ENCODE assay signal across 11 mouse cellular contexts in genomic region chr15:79439386-79439785, GRCm38 (mm10). TPM values are rescaled to one million over a fixed set of nuclear protein-coding genes. Genes with fewer than 3 reads are reported as not detected.
DNase-seq lines count a peak whose midpoint lies in the region; ATAC-seq and TF ChIP-seq lines count a peak whose summit lies in the region.
"Had no signal": no experiment of that assay in that cellular context is flagged by ENCODE, and none has a peak within 500 bp of the region (broad histone marks: within the 10 kb centered on the region; RNA-seq: fewer than 3 reads in every experiment).

No protein-coding gene starts in this region.

- H3K79me2 ChIP-seq in myocyte (ENCODE audit: control insufficient read depth, insufficient read depth), result peaks cover 69% of the 10 kb centered on the region

- no peaks in the 10 kb centered on the region for H3K9me3 ChIP-seq in heart, embryonic 15.5 days (replicated peaks)
- H3K9me3 ChIP-seq in embryonic facial prominence, embryonic 14.5 days (ENCODE audit: control insufficient read depth, low read length), result no peaks in the 10 kb centered on the region
- no peaks in the 10 kb centered on the region for H3K9me3 ChIP-seq in hindbrain, postnatal 0 days (ENCODE audit: low read length)

- H3K27me3 ChIP-seq in heart, embryonic 15.5 days, result no peaks in the 10 kb centered on the region
- H3K27me3 ChIP-seq in embryonic facial prominence, embryonic 14.5 days (replicated peaks; ENCODE audit: control insufficient read depth, insufficient read depth, low read length), result no peaks in the 10 kb centered on the region
- no peaks in the 10 kb centered on the region for H3K27me3 ChIP-seq in hindbrain, postnatal 0 days (ENCODE audit: insufficient read depth, low read length)
- H3K27me3 ChIP-seq in myocyte (ENCODE audit: control insufficient read depth, insufficient read depth, insufficient read length), result no peaks in the 10 kb centered on the region

- peaks cover 18% of the 10 kb centered on the region; the same call in 1 of the 2 replicates for H3K36me3 ChIP-seq in heart, embryonic 15.5 days
- peaks cover 43% of the 10 kb centered on the region for H3K36me3 ChIP-seq in embryonic facial prominence, embryonic 14.5 days (ENCODE audit: control insufficient read depth, insufficient read depth, low read length)
- peaks cover 9% of the 10 kb centered on the region; the same call in 1 of the 2 replicates for H3K36me3 ChIP-seq in hindbrain, postnatal 0 days (ENCODE audit: insufficient read depth, low read length)
- H3K36me3 ChIP-seq in myocyte (ENCODE audit: control insufficient read depth, insufficient read depth), result peaks cover 13% of the 10 kb centered on the region

- peak overlapping the region; percentile 70 for H3K4me2 ChIP-seq in heart, embryonic 15.5 days
- peak overlapping the region; percentile 68 for H3K4me2 ChIP-seq in embryonic facial prominence, embryonic 14.5 days (ENCODE audit: low read depth, low read length)
- peak overlapping the region; percentile 98 for H3K4me2 ChIP-seq in hindbrain, postnatal 0 days (ENCODE audit: low read depth, low read length)
- peak overlapping the region; percentile 76 for H3K4me2 ChIP-seq in myocyte (ENCODE audit: low read depth)

- 60% methylated on average over 4 of the region's 4 CpGs for WGBS in heart, embryonic 15.5 days
- 66% methylated on average over 4 of the region's 4 CpGs for WGBS in embryonic facial prominence, embryonic 14.5 days
- WGBS in hindbrain, postnatal 0 days, result 81% methylated on average over 4 of the region's 4 CpGs

- 0 out of 2 replicates have a peak overlapping the region, but pooled peaks have one; percentile 32 for H3K9ac ChIP-seq in heart, embryonic 15.5 days
- peak overlapping the region; percentile 46 for H3K9ac ChIP-seq in embryonic facial prominence, embryonic 14.5 days (ENCODE audit: low read depth, low read length)
- no peak overlapping the region; the same call in 1 of the 2 replicates for H3K9ac ChIP-seq in hindbrain, postnatal 0 days (replicated peaks; ENCODE audit: low read length)
- H3K9ac ChIP-seq: liver, embryonic 14.5 days had no signal

- H3K4me1 ChIP-seq in heart, embryonic 15.5 days (replicated peaks), result peaks cover 84% of the 10 kb centered on the region
- peaks cover 36% of the 10 kb centered on the region for H3K4me1 ChIP-seq in embryonic facial prominence, embryonic 14.5 days (ENCODE audit: control insufficient read depth, insufficient read depth, low read length)
- peaks cover 54% of the 10 kb centered on the region for H3K4me1 ChIP-seq in hindbrain, postnatal 0 days (ENCODE audit: insufficient read depth, low read length)

- DNase-seq in heart, postnatal 4 days, result no peak
- DNase-seq in embryonic facial prominence, embryonic 14.5 days (ENCODE audit: low spot score), result no peak
- DNase-seq in hindbrain, postnatal 0 days (ENCODE audit: low spot score), result no peak
- DNase-seq in natural killer cell, adult 2 months (ENCODE audit: low spot score in 2 of 2), result no peak
- no peak for DNase-seq in cerebellum, postnatal 36 days
- DNase-seq in gastrocnemius, postnatal 14 days, result no peak
- DNase-seq: adrenal gland, adult 8-10 months; kidney, adult 8-10 months had no signal

- TF ChIP-seq CTCF in hindbrain, postnatal 0 days (IDR thresholded peaks at IDR 0.05; ENCODE audit: low read depth), result no peak

- TF ChIP-seq POLR2A in myocyte (IDR thresholded peaks at IDR 0.05; ENCODE audit: insufficient read length, low read depth), result no peak

- H3K4me3 ChIP-seq in heart, embryonic 15.5 days, result no peak overlapping the region
- H3K4me3 ChIP-seq in embryonic facial prominence, embryonic 14.5 days (ENCODE audit: low read depth, low read length), result no peak overlapping the region
- H3K4me3 ChIP-seq in hindbrain, postnatal 0 days (ENCODE audit: low read length), result no peak overlapping the region
- H3K4me3 ChIP-seq in myocyte, result no peak overlapping the region

- H3K27ac ChIP-seq in heart, embryonic 15.5 days, result peak overlapping the region; percentile 54; the same call in 1 of the 2 replicates
- H3K27ac ChIP-seq in embryonic facial prominence, embryonic 14.5 days (replicated peaks; ENCODE audit: low read depth, low read length), result no peak overlapping the region
- H3K27ac ChIP-seq in hindbrain, postnatal 0 days, result no peak overlapping the region
- H3K27ac ChIP-seq: liver, embryonic 14.5 days had no signal

- intact Hi-C loops in gastrocnemius, postnatal 14 days (cut with DNase I; ENCODE audit: low total_unique reads), result no loop called here

- ATAC-seq in heart, embryonic 15.5 days (replicated peaks; ENCODE audit: insufficient number of reproducible peaks, insufficient read depth, low FRiP score, low read depth), result no peak
- ATAC-seq in embryonic facial prominence, embryonic 14.5 days (ENCODE audit: low read depth), result no peak
- no peak for ATAC-seq in hindbrain, postnatal 0 days

- H3ac ChIP-seq in myocyte (ENCODE audit: control insufficient read depth, insufficient read length), result no peak overlapping the region

TF ChIP-seq in myocyte, 11 proteins besides CTCF, POLR2A, EP300 and RAD21:
- TF ChIP-seq TCF3 (IDR thresholded peaks at IDR 0.05; ENCODE audit: insufficient read length, low read depth), result no peak
- TF ChIP-seq MYOD1 (IDR thresholded peaks at IDR 0.05; ENCODE audit: control insufficient read depth in 1 of 3, insufficient read length in 2 of 3, low read depth in 2 of 3), result no peak
- TF ChIP-seq E2F4 (IDR thresholded peaks at IDR 0.05; ENCODE audit: insufficient read depth), result no peak
- TF ChIP-seq SRF (IDR thresholded peaks at IDR 0.05; ENCODE audit: control insufficient read depth, insufficient read length, low read depth), result no peak
- no peak for TF ChIP-seq TCF12 (IDR thresholded peaks at IDR 0.05; ENCODE audit: insufficient read depth, poor library complexity, severe bottlenecking)
- no peak for TF ChIP-seq MYOG (IDR thresholded peaks at IDR 0.05; ENCODE audit: control insufficient read depth in 1 of 3, insufficient read depth in 1 of 3, insufficient read length in 2 of 3, low read depth in 2 of 3)
- no peak for TF ChIP-seq CEBPB (IDR thresholded peaks at IDR 0.05; ENCODE audit: insufficient read depth, poor library complexity, severe bottlenecking)
- no peak for TF ChIP-seq REST (IDR thresholded peaks at IDR 0.05; ENCODE audit: insufficient read depth, insufficient read length)
- TF ChIP-seq MAX (IDR thresholded peaks at IDR 0.05; ENCODE audit: low read depth), result no peak

RNA-seq across cellular contexts. Expression of gene Csnk1e, which starts 16.0 kb away (rescaled TPM):
- polyA plus RNA-seq in heart, embryonic 15.5 days (2015; fragmentation: Nextera tagmentation; extraction: Ambion mirVana), result 74.9 and 81.9 TPM in 2 replicates
- total RNA-seq in heart, postnatal 4 days (2021), result 100 to 1,000 TPM in 1 of 2 experiments, 10 to 100 TPM in 1; 99.6 to 108 TPM
- 75.3 and 76.3 TPM in 2 replicates for polyA plus RNA-seq in embryonic facial prominence, embryonic 14.5 days (2014; fragmentation: Nextera tagmentation; extraction: Ambion mirVana)
- 323 and 374 TPM in 2 replicates for total RNA-seq in hindbrain, postnatal 0 days (2014; rRNA removed)
- 158 and 178 TPM in 2 replicates for polyA plus RNA-seq in hindbrain, postnatal 0 days (2015; fragmentation: Nextera tagmentation; extraction: Ambion mirVana)
- polyA plus RNA-seq in myocyte (2012; fragmentation: generic; extraction: Trizol), result 116 TPM
- total RNA-seq in gastrocnemius, postnatal 14 days (2021), result 10 to 100 TPM; 46.6 to 46.7 TPM

RNA-seq across cellular contexts. Expression of gene Tmem184b, which starts 36.0 kb away (rescaled TPM):
- 58.3 and 83.8 TPM in 2 replicates for polyA plus RNA-seq in heart, embryonic 15.5 days (2015; fragmentation: Nextera tagmentation; extraction: Ambion mirVana)
- 10 to 100 TPM; 68.1 to 73.4 TPM for total RNA-seq in heart, postnatal 4 days (2021)
- polyA plus RNA-seq in embryonic facial prominence, embryonic 14.5 days (2014; fragmentation: Nextera tagmentation; extraction: Ambion mirVana), result 73.0 and 77.6 TPM in 2 replicates
- total RNA-seq in hindbrain, postnatal 0 days (2014; rRNA removed), result 72.4 and 113 TPM in 2 replicates
- polyA plus RNA-seq in hindbrain, postnatal 0 days (2015; fragmentation: Nextera tagmentation; extraction: Ambion mirVana), result 26.6 and 31.6 TPM in 2 replicates
- polyA plus RNA-seq in myocyte (2012; fragmentation: generic; extraction: Trizol), result 110 TPM
- total RNA-seq in gastrocnemius, postnatal 14 days (2021), result 10 to 100 TPM; 31.5 to 32.6 TPM
